Mouse (Mus musculus) brain, embryonic 14.5 days (tissue): ENCODE measurements at regions not wholly inside any gene's neighbourhood (a gene's known extent, or its start where the extent isn't known, plus 50 kb on each side); places are given as distances from the start of the nearest gene placed in this dataset.

Source experiments
- CTCF ChIP-seq: fragments of 200-500 bp; IDR thresholded peaks from 2 replicates; pipeline ENCODE4 v1.5.1; 2012; ENCODE audit warnings: inconsistent platforms, mild to moderate bottlenecking, moderate library complexity, borderline replicate concordance; ENCODE audit not compliant: insufficient read depth, insufficient read length; ENCODE audit errors: extremely low read depth
- POLR2A ChIP-seq: fragments of 200-500 bp; IDR thresholded peaks from 2 replicates; pipeline ENCODE4 v1.6.1; 2012; ENCODE audit warnings: mild to moderate bottlenecking, inconsistent platforms, borderline replicate concordance; ENCODE audit not compliant: poor library complexity, insufficient read depth, insufficient read length, severe bottlenecking; ENCODE audit errors: extremely low read depth

DNA sequence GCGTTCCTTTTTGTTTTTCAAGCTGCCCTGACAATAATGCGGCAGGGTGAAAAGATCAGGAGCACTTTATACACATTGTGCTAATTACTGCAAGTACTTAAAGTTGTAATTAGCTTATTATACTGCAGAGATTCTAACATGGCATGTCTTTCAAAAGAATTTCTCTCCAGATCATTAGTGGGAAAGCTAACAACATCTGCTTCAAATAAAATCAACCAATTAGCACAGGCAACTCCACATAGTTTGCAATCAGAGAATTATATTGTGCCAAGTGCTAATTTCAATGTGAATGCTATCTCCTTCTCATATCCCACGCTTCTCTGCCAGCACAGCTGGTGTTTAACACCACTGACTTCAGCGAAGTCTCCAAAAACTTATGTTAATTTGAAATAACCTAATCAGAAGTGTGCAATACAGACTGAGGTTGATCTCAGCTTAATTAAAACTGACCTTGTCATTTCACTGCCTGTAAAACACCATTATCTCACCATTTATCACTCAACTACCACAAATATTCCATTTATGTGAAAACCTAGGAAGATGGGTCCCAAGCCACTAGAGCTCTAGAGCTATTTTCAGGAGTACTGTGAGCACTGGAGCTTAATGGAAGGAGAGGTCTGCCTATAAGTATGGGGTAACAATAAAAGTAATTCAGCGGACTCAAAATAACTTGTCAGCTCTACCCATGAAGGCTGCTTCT lies 191.1 kb upstream of the Mageb18 start:
- TF ChIP-seq CTCF: no peak
- TF ChIP-seq POLR2A: no peak
